Mouse (Mus musculus): ENCODE data around the gene Tagln2. TPM values are rescaled to one million over a fixed set of nuclear protein-coding genes. Genes with fewer than 3 reads are reported as not detected.

The Tagln2 gene
- 235 and 276 TPM in 2 replicates for total RNA-seq (2014; rRNA removed; ENCODE audit: low replicate concordance)
- 203 and 209 TPM in 2 replicates for polyA plus RNA-seq (2015; fragmentation: Nextera tagmentation; extraction: Ambion mirVana)

- Histone ChIP-seq H3K27ac (ENCODE audit: low read depth) (peak within 1 kb of the TSS; percentile 92), H3K9ac (replicated peaks; ENCODE audit: low read depth, low read length) (peak within 1 kb of the TSS; percentile 81), H3K27me3 (ENCODE audit: control insufficient read depth, insufficient read depth, low read length) (no peaks in the 10 kb centered on the region), H3K4me1 (ENCODE audit: control insufficient read depth, insufficient read depth) (peaks cover 23% of the 10 kb centered on the region), H3K9me3 (replicated peaks; ENCODE audit: control insufficient read depth, low read length) (no peaks in the 10 kb centered on the region), H3K36me3 (replicated peaks; ENCODE audit: control insufficient read depth, insufficient read depth, low read length) (peaks cover 4% of the 10 kb centered on the region; the same call in 1 of the 2 replicates), H3K4me3 (ENCODE audit: low read depth, low read length) (peak within 1 kb of the TSS; percentile 65), H3K4me2 (ENCODE audit: low read depth, low read length) (peak within 1 kb of the TSS; percentile 63)
- TF ChIP-seq EP300 (IDR thresholded peaks at IDR 0.05; ENCODE audit: low read depth) (0 out of 2 replicates have a peak, but pooled peaks have one; percentile 31), CTCF (IDR thresholded peaks at IDR 0.05; ENCODE audit: low read depth) (peak; percentile 21; the same call in 1 of the 2 replicates)
- DNase-seq (ENCODE audit: low spot score): peak; percentile 79
- peak; percentile 66 for ATAC-seq (ENCODE audit: insufficient read depth, low read depth)
- WGBS: 2% methylated on average over 30 of the region's 30 CpGs
Observed at GRCm38 (mm10) chr1:172499765-172500441, at the start of gene Tagln2. TSS of gene Tagln2 (plus strand) at chr1:172500047.

GRCm38 (mm10) chr1:172450226-172450625 is 49.6 kb upstream of the Tagln2 start:
- Histone ChIP-seq H3K27ac (ENCODE audit: low read depth) (no peak overlapping the region), H3K36me3 (replicated peaks; ENCODE audit: control insufficient read depth, insufficient read depth, low read length) (no peaks in the 10 kb centered on the region), H3K27me3 (ENCODE audit: control insufficient read depth, insufficient read depth, low read length) (no peaks in the 10 kb centered on the region), H3K9ac (replicated peaks; ENCODE audit: low read depth, low read length) (no peak overlapping the region), H3K4me3 (ENCODE audit: low read depth, low read length) (no peak overlapping the region), H3K4me2 (ENCODE audit: low read depth, low read length) (no peak overlapping the region), H3K9me3 (replicated peaks; ENCODE audit: control insufficient read depth, low read length) (no peaks in the 10 kb centered on the region), H3K4me1 (ENCODE audit: control insufficient read depth, insufficient read depth) (peaks cover 5% of the 10 kb centered on the region; the same call in 1 of the 2 replicates)
- peak; percentile 29 for TF ChIP-seq CTCF (IDR thresholded peaks at IDR 0.05; ENCODE audit: low read depth)
- TF ChIP-seq EP300 (IDR thresholded peaks at IDR 0.05; ENCODE audit: low read depth): no peak
- no peak for DNase-seq (ENCODE audit: low spot score)
- WGBS: 25% methylated on average over 2 of the region's 2 CpGs
- ATAC-seq (ENCODE audit: insufficient read depth, low read depth): no peak

- Histone ChIP-seq H3K4me2 (ENCODE audit: low read depth, low read length) (no peak overlapping the region), H3K4me1 (ENCODE audit: control insufficient read depth, insufficient read depth) (peaks cover 5% of the 10 kb centered on the region; the same call in 1 of the 2 replicates), H3K27ac (ENCODE audit: low read depth) (no peak overlapping the region), H3K27me3 (ENCODE audit: control insufficient read depth, insufficient read depth, low read length) (no peaks in the 10 kb centered on the region), H3K4me3 (ENCODE audit: low read depth, low read length) (no peak overlapping the region), H3K9ac (replicated peaks; ENCODE audit: low read depth, low read length) (no peak overlapping the region), H3K36me3 (replicated peaks; ENCODE audit: control insufficient read depth, insufficient read depth, low read length) (no peaks in the 10 kb centered on the region), H3K9me3 (replicated peaks; ENCODE audit: control insufficient read depth, low read length) (no peaks in the 10 kb centered on the region)
- no peak for DNase-seq (ENCODE audit: low spot score)
- WGBS: 37% methylated on average over 17 of the region's 17 CpGs
- TF ChIP-seq CTCF (IDR thresholded peaks at IDR 0.05; ENCODE audit: low read depth) (no peak), EP300 (IDR thresholded peaks at IDR 0.05; ENCODE audit: low read depth) (no peak)
- ATAC-seq (ENCODE audit: insufficient read depth, low read depth): no peak
Observed at GRCm38 (mm10) chr1:172450848-172451470, 48.9 kb upstream of the Tagln2 start.

- no peaks in the 10 kb centered on the region for H3K27me3 ChIP-seq (ENCODE audit: control insufficient read depth, insufficient read depth, low read length)
- no peak for DNase-seq (ENCODE audit: low spot score)
- H3K4me3 ChIP-seq (ENCODE audit: low read depth, low read length): no peak overlapping the region
- TF ChIP-seq CTCF (IDR thresholded peaks at IDR 0.05; ENCODE audit: low read depth) (no peak), EP300 (IDR thresholded peaks at IDR 0.05; ENCODE audit: low read depth) (no peak)
- H3K9ac ChIP-seq (replicated peaks; ENCODE audit: low read depth, low read length): no peak overlapping the region
- WGBS: 63% methylated on average over 2 of the region's 2 CpGs
- peaks cover 5% of the 10 kb centered on the region; the same call in 1 of the 2 replicates for H3K4me1 ChIP-seq (ENCODE audit: control insufficient read depth, insufficient read depth)
- no peaks in the 10 kb centered on the region for H3K9me3 ChIP-seq (replicated peaks; ENCODE audit: control insufficient read depth, low read length)
- H3K27ac ChIP-seq (ENCODE audit: low read depth): no peak overlapping the region
- no peak for ATAC-seq (ENCODE audit: insufficient read depth, low read depth)
- H3K36me3 ChIP-seq (replicated peaks; ENCODE audit: control insufficient read depth, insufficient read depth, low read length): no peaks in the 10 kb centered on the region
- no peak overlapping the region for H3K4me2 ChIP-seq (ENCODE audit: low read depth, low read length)
Observed at GRCm38 (mm10) chr1:172452911-172453310, 46.9 kb upstream of the Tagln2 start.

GRCm38 (mm10) chr1:172453810-172454209 is 46.0 kb upstream of the Tagln2 start:
- Histone ChIP-seq H3K27me3 (ENCODE audit: control insufficient read depth, insufficient read depth, low read length) (no peaks in the 10 kb centered on the region), H3K4me2 (ENCODE audit: low read depth, low read length) (no peak overlapping the region), H3K36me3 (replicated peaks; ENCODE audit: control insufficient read depth, insufficient read depth, low read length) (no peaks in the 10 kb centered on the region), H3K4me1 (ENCODE audit: control insufficient read depth, insufficient read depth) (peaks cover 5% of the 10 kb centered on the region; the same call in 1 of the 2 replicates), H3K9ac (replicated peaks; ENCODE audit: low read depth, low read length) (no peak overlapping the region), H3K27ac (ENCODE audit: low read depth) (no peak overlapping the region), H3K4me3 (ENCODE audit: low read depth, low read length) (no peak overlapping the region), H3K9me3 (replicated peaks; ENCODE audit: control insufficient read depth, low read length) (no peaks in the 10 kb centered on the region)
- ATAC-seq (ENCODE audit: insufficient read depth, low read depth) (no peak), DNase-seq (ENCODE audit: low spot score) (no peak)
- no peak for TF ChIP-seq CTCF (IDR thresholded peaks at IDR 0.05; ENCODE audit: low read depth)
- TF ChIP-seq EP300 (IDR thresholded peaks at IDR 0.05; ENCODE audit: low read depth): no peak
- WGBS: 85% methylated on average over 2 of the region's 2 CpGs

Measured in heart, postnatal 0 days (tissue).